Mouse (Mus musculus): Measurements from ENCODE around the gene Cbr2. TPM values are rescaled to one million over a fixed set of nuclear protein-coding genes. Genes with fewer than 3 reads are reported as not detected.

The Cbr2 gene
- polyA plus RNA-seq, 1 experiment from 2014 or later = 0.95 TPM

DNA sequence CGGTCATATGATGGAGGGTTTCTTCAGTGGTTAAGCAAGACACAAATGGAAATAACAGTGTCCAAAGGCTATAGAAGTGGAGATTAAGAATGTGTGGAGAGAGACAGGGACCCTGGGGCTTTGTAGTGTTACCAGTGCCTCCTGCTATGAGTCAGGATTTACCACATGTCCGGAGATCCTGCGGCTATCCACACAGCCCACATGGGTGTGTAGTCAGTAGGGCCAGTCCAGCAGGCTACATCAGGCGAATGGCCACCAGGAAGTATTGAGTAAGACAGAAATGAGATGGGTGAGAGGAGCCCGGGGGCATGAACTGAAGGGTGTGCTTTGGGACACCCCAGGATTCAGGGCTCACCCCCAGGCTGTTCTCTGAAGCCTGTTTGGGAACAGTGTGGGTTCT is 49.2 kb downstream of the Cbr2 start:
- no peaks in the 10 kb centered on the region for H3K27me3 ChIP-seq
- H3K4me2 ChIP-seq = no peak overlapping the region
- no peaks in the 10 kb centered on the region for H3K9me3 ChIP-seq
- no peak overlapping the region for H3K27ac ChIP-seq
- H3K9ac ChIP-seq = no peak overlapping the region
- 95% methylated on average over 5 of the region's 5 CpGs for WGBS
- ATAC-seq (ENCODE audit: low FRiP score) = no peak
- H3K4me1 ChIP-seq = no peaks in the 10 kb centered on the region
- peaks cover 71% of the 10 kb centered on the region for H3K36me3 ChIP-seq (replicated peaks)
- H3K4me3 ChIP-seq (replicated peaks) = no peak overlapping the region

GRCm38 (mm10) chr11:120679909-120680308 is 52.0 kb downstream of the Cbr2 start:
- Histone ChIP-seq H3K27ac (no peak overlapping the region), H3K36me3 (replicated peaks) (peaks cover 59% of the 10 kb centered on the region), H3K4me1 (peaks cover 3% of the 10 kb centered on the region; the same call in 1 of the 2 replicates), H3K4me3 (replicated peaks) (no peak overlapping the region), H3K27me3 (no peaks in the 10 kb centered on the region), H3K9me3 (no peaks in the 10 kb centered on the region), H3K9ac (no peak overlapping the region), H3K4me2 (no peak overlapping the region)
- ATAC-seq (ENCODE audit: low FRiP score) = no peak
- 79% methylated on average over 3 of the region's 3 CpGs for WGBS

Other genes starting within 250 kb of the Cbr2 start
- gene Mrpl12, start 247.5 kb downstream of the Cbr2 start, polyA plus RNA-seq (2016; fragmentation: Nextera tagmentation; extraction: Ambion mirVana) = 130 and 135 TPM in 2 replicates
- gene Slc25a10, start 240.3 kb downstream of the Cbr2 start, polyA plus RNA-seq (2016; fragmentation: Nextera tagmentation; extraction: Ambion mirVana) = 43.4 and 46.0 TPM in 2 replicates
- gene Gcgr, start 201.4 kb downstream of the Cbr2 start, polyA plus RNA-seq (2016; fragmentation: Nextera tagmentation; extraction: Ambion mirVana) = 0.09 TPM in 1 of 2 replicates, not detected in the other
- 209 and 214 TPM in 2 replicates for gene Mcrip1, start 182.4 kb downstream of the Cbr2 start, polyA plus RNA-seq (2016; fragmentation: Nextera tagmentation; extraction: Ambion mirVana)
- not detected in 2 replicates for gene Ppp1r27, start 181.0 kb downstream of the Cbr2 start, polyA plus RNA-seq (2016; fragmentation: Nextera tagmentation; extraction: Ambion mirVana)
- 334 and 362 TPM in 2 replicates for gene P4hb, start 158.9 kb downstream of the Cbr2 start, polyA plus RNA-seq (2016; fragmentation: Nextera tagmentation; extraction: Ambion mirVana)
- 496 and 513 TPM in 2 replicates for gene Arhgdia, start 150.5 kb downstream of the Cbr2 start, polyA plus RNA-seq (2016; fragmentation: Nextera tagmentation; extraction: Ambion mirVana)
- gene Alyref, start 133.7 kb downstream of the Cbr2 start, polyA plus RNA-seq (2016; fragmentation: Nextera tagmentation; extraction: Ambion mirVana) = 561 and 697 TPM in 2 replicates
- gene Anapc11, start 133.7 kb downstream of the Cbr2 start, polyA plus RNA-seq (2016; fragmentation: Nextera tagmentation; extraction: Ambion mirVana) = 179 and 186 TPM in 2 replicates
- 0.40 TPM in 1 of 2 replicates, not detected in the other for gene Npb, start 123.6 kb downstream of the Cbr2 start, polyA plus RNA-seq (2016; fragmentation: Nextera tagmentation; extraction: Ambion mirVana)
- gene Pcyt2, start 114.2 kb downstream of the Cbr2 start, polyA plus RNA-seq (2016; fragmentation: Nextera tagmentation; extraction: Ambion mirVana) = 139 and 142 TPM in 2 replicates
- gene Sirt7, start 106.9 kb downstream of the Cbr2 start, polyA plus RNA-seq (2016; fragmentation: Nextera tagmentation; extraction: Ambion mirVana) = 43.1 and 43.3 TPM in 2 replicates
- gene Mafg, start 98.5 kb downstream of the Cbr2 start, polyA plus RNA-seq (2016; fragmentation: Nextera tagmentation; extraction: Ambion mirVana) = 30.9 and 32.9 TPM in 2 replicates
- 32.5 and 32.8 TPM in 2 replicates for gene Pycr1, start 88.3 kb downstream of the Cbr2 start, polyA plus RNA-seq (2016; fragmentation: Nextera tagmentation; extraction: Ambion mirVana)
- gene Myadml2, start 84.0 kb downstream of the Cbr2 start, polyA plus RNA-seq (2016; fragmentation: Nextera tagmentation; extraction: Ambion mirVana) = not detected in 2 replicates
- gene Notum, start 70.9 kb downstream of the Cbr2 start, polyA plus RNA-seq (2016; fragmentation: Nextera tagmentation; extraction: Ambion mirVana) = 0.13 and 0.49 TPM in 2 replicates
- gene Aspscr1, start 59.1 kb downstream of the Cbr2 start, polyA plus RNA-seq (2016; fragmentation: Nextera tagmentation; extraction: Ambion mirVana) = 132 and 145 TPM in 2 replicates
- gene Cenpx, start 18.4 kb downstream of the Cbr2 start, polyA plus RNA-seq (2016; fragmentation: Nextera tagmentation; extraction: Ambion mirVana) = 125 and 127 TPM in 2 replicates
- 73.8 and 74.7 TPM in 2 replicates for gene Lrrc45, start 18.2 kb downstream of the Cbr2 start, polyA plus RNA-seq (2016; fragmentation: Nextera tagmentation; extraction: Ambion mirVana)
- gene Rac3, start 10.6 kb downstream of the Cbr2 start, polyA plus RNA-seq (2016; fragmentation: Nextera tagmentation; extraction: Ambion mirVana) = 48.3 and 48.5 TPM in 2 replicates
- gene Dcxr, start 4.8 kb downstream of the Cbr2 start, polyA plus RNA-seq (2016; fragmentation: Nextera tagmentation; extraction: Ambion mirVana) = 9.1 and 9.2 TPM in 2 replicates
- gene Hmga1b, start 30.7 kb upstream of the Cbr2 start, polyA plus RNA-seq (2016; fragmentation: Nextera tagmentation; extraction: Ambion mirVana) = 5.2 and 6.1 TPM in 2 replicates
- 58.1 and 63.7 TPM in 2 replicates for gene Rfng, start 52.1 kb upstream of the Cbr2 start, polyA plus RNA-seq (2016; fragmentation: Nextera tagmentation; extraction: Ambion mirVana)
- gene Gps1, start 52.2 kb upstream of the Cbr2 start, polyA plus RNA-seq (2016; fragmentation: Nextera tagmentation; extraction: Ambion mirVana) = 246 and 247 TPM in 2 replicates
- gene Dus1l, start 64.3 kb upstream of the Cbr2 start, polyA plus RNA-seq (2016; fragmentation: Nextera tagmentation; extraction: Ambion mirVana) = 67.9 and 69.6 TPM in 2 replicates
- 118 and 139 TPM in 2 replicates for gene Fasn, start 92.4 kb upstream of the Cbr2 start, polyA plus RNA-seq (2016; fragmentation: Nextera tagmentation; extraction: Ambion mirVana)
- gene Ccdc57, start 200.8 kb upstream of the Cbr2 start, polyA plus RNA-seq (2016; fragmentation: Nextera tagmentation; extraction: Ambion mirVana) = 6.7 and 8.8 TPM in 2 replicates
- 34.2 and 36.4 TPM in 2 replicates for gene Slc16a3, start 216.4 kb upstream of the Cbr2 start, polyA plus RNA-seq (2016; fragmentation: Nextera tagmentation; extraction: Ambion mirVana)